Mouse (Mus musculus) inflammation-experienced regulatory T-cells, adult 6 months (primary cell): ENCODE results near the gene Kcnh2. TPM values are rescaled to one million over a fixed set of nuclear protein-coding genes. Genes with fewer than 3 reads are reported as not detected.

Experiments used
- ATAC-seq: one replicate; pipeline ENCODE4 v1.8.0; 2017
- polyA plus RNA-seq, 3 experiments: library from polyadenylated mRNA; unstranded; fragments of 100-300 nt; shearing (Covaris generic); gene quantifications; one replicate each; pipeline ENCODE4 v1.2.1; 2017

Gene Kcnh2
- polyA plus RNA-seq, 3 experiments from 2014 or later = 0.38 to 0.47 TPM; not detected in 1

DNA sequence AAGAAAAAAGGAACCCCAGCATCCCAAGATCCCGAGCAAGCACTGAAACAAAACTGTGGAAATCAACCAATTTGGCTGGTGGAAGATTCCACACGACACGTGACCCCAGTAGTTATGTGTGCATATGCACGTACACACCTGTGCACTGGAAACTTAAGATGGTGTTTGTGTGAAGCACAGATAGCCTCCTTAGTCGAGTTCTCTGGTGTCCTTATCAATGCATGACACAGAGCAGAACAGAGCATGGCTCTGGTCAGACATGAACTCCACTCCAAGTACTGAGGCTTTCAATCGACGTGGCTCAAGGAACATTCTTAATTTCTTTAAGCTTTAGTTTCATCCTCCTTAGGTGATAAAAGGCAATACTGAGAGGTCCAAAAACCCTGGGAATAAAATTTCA, 5.1 kb downstream of the Kcnh2 start:
- no peak for ATAC-seq

DNA sequence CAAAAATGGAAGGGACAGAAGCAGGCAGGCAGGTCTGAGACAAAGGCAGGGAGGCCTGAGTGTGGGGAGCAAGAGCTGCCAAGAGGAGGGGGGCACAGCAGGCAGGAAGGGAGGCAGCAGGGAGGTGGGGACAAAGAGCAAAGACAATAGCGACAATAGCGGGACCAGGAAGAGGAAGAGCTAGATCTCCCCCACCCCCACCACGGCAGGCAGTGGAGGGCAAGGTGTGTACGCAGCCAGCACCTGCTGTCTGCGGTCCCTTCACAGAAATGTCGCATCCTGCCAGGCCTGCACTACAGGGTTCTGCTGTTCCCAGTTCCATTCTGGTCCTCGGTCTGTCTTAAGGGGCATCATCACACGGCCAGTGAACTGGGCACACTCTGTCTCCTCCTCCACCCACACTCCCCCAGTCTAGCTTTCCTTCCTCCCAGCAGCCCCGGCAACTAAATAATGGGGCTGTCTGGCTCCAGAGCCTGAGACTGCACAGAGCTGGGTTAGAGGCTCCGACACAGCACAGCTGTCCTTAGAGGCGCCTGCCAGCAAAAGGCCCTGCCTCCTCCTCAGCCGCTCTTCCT, 6.8 kb downstream of the Kcnh2 start:
- ATAC-seq = peak; percentile 70

DNA sequence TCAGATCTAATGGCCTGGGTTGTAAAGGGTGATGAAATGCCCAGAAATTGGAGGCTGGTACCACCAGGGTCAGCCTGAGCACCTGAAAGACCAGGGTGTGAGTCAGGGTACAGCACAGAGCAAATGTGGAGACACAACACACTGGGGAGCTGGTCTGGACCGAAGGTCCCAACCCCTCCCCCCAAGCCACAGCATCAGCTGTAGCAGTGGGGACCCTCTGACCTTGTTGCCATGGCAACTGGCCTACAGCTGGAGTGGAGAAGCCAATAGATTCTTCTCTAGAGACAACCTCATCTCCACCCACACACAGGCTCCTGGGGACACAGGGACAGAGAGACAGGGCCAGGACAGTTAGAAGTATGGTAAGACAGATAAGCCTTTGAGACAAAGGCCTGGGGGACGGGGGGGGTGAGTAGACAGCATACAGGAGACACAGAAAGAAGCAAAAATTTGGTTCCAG, 7.4 kb downstream of the Kcnh2 start:
- peak; percentile 8 for ATAC-seq

DNA sequence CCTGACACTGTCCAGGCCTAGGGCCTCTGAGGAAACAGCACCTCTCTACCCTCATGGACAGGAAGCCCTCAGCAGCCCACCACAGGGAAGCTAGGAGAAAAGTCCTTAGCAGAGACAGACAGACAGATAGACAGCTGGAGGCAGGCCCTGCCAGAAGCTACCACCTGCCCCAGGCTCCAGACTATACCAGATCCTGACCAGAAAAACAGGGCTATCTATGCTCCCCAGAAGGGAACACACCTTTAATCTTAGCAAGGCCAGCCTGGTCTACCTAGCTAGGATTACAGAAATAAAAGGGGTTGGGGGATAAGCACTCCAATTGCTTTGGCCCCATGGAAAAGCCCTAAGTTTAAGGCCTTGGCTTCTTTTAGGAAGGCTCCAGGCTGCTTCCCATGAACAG, 8.0 kb downstream of the Kcnh2 start:
- no peak for ATAC-seq

DNA sequence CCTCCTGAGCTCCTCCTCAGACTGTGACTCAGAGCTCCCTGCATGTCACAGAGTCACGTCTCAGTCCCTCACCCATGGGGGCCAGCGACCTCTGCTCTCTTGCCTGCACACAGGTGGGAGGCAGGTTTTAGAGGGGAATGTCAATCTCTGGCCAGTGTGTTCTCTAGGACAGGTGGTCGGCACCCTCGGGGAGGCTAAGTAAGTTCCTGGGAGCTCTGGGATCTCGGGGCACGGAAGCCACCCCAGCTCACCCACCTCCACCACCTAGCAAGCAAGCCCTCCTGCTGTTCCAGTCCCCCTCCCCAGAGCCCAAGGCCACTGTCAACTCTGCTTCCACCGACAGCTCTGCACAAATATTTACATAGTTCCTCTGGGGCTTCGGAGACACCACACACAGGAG, 8.4 kb downstream of the Kcnh2 start:
- ATAC-seq = no peak

DNA sequence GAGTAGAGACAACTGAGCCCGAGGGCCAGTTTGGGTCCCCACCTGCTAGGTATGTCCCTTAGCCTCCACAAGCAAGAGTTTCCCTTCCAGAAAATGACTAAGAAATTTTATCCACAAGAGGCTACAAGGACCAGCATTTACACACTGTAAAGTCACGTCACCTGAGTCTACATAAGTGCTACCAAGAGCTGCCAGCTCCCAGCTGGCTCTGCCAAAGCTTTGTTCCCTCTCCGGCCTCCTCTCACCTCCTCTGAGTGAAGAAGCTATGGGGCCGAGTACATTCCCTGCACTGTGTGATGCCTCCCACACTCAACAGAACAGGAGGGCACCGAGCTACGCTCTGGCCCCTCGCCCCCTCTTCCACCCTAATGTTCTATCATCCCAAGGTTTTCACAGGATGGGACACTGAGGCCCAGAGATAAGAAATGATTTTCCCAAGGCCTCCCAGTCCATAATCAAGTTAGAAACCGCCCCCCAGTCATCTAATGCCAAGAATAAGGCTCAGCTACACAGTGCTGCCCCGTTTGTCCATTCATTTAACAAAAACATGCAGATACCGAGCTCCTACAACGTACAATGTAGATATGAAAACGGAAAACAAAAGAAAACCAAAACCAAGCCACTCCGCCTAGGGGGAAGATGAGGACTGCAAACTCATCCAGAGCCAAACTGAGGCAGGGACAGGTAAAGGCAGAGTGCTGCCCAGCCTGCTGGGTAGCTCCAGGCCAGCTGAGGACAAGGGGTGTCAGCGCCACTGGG, 9.0 kb downstream of the Kcnh2 start:
- no peak for ATAC-seq

DNA sequence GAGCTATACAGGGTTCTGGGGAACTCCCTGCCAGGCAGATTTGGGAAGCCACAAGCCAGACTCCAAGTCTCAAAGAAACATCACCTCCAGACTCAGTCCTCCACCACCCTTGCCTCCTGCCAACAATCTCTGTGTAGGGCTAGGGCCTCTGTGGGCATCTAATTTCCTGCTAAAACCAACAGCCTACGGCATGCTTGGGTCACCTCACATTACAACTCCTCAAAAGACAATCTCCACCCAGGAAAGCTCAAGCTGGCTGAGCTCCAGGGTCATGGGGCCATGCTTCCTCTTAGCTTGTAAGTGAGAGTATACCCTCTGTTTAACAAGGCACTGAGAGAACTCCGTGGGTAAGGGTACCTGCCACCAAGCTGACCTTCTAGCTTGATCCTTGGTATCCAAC, 13.6 kb downstream of the Kcnh2 start:
- no peak for ATAC-seq

DNA sequence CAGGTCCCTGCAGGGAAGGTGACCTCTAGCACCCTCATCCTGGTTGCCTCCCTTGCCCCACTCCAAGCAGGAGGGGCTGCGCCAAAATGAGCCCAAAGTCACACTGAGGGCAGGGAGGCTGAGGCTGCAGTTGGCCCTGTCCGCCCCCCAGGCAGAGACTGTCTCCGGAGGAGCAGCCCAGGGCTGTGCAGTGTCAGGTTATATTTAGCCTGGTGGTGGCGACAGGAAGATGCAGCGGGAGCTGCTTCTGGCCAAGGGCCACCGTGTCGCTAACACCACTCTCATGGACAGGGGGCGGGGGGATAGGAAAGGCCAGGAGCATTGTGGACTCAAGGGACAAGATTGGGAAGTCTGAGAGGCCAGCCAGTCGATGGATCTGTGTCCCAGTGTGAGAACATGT, 14.0 kb downstream of the Kcnh2 start:
- ATAC-seq = no peak

DNA sequence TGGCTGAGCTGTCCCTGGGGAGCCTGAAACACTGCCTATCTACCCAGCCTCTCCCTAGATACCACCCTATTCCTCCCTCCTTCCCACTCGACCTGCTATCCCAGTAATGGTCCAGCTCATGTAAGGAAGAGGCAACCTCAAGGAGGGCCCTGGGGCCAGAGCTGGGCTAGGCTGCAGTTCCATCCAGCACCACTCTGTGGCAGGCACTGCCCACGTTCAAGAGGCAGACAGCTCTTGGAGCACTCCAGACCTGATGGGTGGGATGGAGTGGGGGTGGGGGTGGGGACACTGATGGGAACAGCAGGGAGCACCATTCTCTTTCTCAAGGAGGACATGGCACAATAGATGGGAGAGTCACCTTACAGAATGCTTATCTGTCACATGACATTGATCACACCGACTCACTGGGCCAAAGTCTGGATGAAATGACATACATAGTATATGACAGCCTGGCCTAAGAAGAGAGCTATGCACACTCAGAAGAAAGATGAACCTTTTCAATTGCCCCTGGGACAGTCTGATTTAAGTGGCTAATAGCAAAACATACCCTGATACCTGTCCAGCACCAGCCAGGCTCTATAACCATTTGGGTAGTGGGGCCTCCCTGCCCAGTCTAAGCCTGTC, 15.4 kb downstream of the Kcnh2 start:
- ATAC-seq = no peak

DNA sequence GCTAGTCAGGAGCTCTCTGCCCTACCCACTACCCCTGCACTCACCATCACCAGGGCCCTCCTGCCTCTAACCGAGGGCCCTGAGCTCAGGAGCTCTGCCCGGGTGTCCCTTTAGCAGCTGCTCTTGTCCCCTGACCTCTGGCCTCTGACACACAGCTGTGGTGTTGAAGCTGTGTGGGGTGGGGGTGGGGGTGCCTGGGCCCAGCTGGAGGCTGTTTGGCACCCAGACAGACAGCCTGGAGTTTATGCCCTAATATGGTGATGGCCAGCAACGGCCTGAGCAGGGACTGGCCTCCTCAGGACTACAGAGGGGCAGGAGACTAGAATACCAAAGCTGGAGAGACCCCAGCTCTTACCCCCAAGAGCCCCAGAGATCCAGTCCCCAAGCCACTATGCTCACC, 16.7 kb downstream of the Kcnh2 start:
- ATAC-seq = no peak

DNA sequence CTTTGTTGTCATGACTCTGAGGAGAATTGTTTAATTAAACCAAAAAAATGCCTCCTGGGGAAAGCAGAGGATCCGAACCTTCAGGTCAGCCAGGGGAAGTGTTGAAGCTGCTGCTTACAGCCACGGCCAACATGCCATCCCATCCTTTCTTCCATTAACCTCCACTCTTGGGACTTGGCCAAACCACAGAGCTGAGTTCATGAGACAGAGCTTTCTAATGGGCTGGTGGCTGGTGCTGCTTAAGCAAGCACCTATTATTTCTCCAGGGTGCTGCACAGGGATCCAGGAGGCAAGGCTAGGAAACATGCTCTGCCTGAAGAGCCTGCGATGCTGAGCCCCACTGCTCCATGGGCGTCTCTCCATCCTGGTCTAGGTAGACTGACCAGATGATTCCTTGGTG, 19.0 kb downstream of the Kcnh2 start:
- ATAC-seq = no peak

DNA sequence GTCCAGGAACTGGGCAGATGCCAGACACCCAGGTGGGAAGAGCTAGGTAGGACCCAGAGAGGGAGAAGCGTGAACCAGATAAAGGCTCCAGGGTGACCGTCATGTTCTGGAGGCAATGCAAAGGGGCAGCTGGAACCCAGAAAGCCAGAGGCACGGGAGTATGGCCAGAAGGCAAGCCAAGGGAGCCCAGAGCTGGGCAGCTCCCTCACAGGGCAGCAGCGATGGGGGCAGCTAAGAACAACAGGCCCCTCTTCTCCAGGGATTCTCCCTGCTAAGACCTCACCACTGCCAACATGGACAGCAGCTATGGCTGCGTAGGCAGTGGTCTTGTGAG, 21.5 kb downstream of the Kcnh2 start:
- ATAC-seq = no peak

DNA sequence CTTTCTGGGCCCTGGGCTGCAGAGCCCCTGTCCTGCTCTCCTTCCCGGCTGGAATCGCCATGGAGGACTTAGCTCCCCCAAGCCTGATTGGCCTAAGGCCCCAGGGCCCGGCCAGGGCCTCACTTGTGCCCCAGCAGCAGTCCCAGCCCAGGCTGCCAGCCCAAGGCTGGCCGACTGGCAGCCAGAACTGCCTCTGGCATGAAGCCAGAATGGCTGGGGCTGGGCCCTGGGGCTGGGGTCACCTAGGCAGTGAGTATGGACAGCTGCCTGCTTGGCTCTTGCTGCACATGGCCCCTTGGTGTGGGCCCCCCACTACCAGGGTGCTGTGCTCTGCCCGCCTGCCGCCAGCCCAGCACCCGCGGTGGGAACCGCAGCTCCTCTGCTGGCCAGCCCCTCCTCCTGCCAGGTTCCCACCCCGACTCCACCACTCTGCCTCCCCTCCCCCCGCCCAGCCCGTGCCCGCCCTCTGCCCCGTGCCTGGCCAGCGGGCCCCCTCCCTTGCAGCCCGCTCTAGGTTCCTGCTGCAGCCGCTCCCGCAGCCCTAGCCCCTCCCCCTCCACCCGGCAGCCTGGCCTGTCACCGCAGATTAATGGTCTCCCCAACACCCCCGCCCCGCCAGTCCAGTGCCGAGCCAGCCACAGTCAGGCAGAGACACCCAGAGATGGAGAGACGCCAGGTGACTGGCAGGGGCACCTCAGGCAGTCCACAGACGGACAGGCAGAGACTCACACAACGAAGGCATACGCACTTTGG, 22.0 kb downstream of the Kcnh2 start:
- ATAC-seq = no peak

DNA sequence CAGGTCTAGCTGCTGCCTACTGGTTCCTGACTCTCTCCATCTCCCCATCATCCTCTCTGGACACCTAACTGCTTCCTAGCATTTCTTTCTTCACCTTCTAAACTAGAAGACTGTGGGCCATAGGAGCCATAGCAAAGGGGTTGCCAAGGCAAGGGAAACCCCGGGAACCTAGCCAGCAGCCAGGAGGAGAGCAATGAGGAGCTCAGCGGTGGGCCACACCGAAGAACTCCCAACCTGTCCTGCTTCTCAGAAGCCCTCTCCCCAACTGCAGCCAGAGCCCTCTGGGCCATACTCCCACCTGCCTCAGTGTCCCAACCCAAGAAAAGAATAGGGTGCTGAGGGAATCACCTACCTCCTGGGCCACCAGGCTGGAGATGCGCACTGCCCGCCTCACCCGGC, 22.6 kb downstream of the Kcnh2 start:
- ATAC-seq = no peak

DNA sequence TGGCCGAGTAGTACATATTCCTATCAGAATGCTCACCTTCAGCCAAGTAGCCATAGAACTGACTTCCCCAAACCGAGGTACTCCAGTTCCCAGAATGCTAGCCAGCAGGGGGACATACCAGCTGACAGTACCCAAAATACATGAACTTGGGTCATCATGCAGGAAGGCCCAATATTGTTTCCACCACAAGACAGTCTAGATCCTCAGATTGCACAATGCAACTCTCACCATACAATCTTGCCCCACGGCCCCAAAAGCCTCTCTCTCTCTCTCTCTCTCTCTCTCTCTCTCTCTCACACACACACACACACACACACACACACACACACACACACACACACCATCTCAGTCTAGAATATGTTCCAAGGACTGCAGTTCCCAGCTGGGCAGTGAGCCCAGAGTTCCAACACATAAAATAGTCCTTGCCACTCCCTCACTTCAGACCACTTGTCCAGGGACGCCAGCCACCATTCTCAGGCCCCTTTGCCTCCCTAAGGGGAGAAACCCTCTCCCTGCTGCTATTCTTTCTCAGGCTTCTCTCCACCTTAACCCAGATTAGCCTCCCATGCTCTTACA, 24.5 kb downstream of the Kcnh2 start:
- ATAC-seq = no peak

DNA sequence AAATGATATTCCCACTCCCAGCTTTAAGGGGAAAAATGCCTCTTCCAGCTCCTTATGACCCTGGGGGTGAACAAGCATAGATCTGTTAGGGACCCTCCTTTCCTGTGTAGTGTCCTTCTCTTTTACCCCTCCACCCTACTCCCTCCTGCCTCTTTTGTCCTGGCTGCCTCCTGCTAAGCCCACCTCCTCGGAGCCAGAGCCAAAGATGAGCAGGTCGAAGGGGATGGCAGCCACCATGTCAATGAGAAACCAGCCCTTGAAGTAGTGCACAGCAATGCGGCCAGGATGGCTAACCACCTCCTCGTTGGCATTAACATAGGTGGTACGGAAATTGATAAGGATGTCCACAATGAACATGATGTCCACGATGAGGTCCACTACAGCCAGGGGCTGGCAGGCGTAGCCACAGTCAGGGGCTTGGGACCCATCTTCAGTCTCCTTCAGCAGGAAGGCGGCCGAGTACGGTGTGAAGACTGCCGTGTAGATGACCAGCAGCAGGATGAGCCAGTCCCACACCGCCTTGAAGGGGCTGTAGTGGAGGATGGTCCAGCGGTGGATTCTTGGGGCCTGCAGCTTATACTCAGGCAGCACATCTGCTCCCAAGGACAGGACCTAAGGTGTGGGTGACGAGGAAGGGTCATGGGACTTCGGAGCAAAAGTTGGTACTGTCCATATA, 25.1 kb downstream of the Kcnh2 start:
- no peak for ATAC-seq

DNA sequence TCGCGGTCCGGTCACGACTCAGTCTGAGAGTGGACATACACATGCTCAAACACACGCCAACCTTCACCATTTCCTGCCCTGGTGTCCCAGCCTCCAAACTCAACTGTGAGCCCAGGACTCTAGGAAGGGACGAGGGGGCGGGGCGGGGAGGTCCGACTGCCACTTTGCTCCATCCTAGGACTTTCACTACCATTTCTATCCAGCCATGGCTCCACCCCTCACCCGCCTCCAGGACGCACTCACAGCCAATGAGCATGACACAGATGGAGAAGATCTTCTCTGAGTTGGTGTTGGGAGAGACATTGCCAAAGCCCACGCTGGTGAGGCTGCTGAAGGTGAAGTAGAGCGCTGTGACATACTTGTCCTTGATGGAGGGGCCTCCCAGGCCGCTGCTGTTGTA, 26.2 kb downstream of the Kcnh2 start:
- no peak for ATAC-seq

DNA sequence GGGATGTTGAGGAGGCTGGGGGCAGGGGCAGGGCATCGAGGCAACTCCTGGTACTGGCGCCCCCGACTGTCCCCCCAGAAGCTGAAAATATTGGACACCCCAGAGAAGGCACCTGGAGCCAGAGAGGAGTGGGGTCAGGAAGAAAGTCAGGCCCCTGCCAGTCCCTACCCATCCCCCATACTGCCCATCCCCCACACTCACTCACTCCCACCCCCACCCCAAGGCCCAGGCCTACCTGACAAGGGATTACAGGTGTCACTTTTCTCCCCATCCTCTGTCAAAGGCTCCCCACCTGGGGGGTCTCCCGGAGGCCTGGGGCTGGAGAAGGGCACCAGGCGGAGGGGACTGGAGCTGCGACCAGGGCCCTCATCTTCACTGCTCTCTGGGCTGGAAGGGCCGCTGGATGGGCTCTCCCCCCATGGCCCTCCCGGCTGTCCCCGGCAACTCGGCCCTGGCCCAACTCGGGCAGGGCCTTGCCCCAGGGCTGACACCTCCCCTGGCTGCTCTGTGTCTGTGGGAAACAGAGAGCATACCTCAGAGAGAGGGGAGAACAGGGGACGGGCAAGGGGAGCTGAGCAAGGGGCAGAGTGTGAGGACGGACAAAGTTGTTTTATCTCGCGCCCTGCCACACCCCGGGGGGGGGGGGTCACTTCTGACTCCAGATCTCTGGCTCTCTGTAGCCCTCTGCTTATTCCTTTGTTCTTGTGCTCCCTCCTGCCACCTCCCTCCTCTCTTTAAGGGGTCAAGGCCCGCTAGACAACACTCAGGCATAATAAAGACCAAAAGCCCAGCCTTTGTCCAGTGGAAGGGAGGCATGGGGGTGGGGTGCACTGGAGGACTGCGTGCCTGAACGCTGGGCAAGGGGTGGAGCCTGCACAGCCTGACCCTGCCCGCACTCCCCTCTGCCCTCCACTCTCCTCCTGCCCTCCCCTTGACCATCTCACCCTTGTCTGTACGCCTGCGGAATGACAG, 29.4 kb downstream of the Kcnh2 start:
- ATAC-seq = no peak

DNA sequence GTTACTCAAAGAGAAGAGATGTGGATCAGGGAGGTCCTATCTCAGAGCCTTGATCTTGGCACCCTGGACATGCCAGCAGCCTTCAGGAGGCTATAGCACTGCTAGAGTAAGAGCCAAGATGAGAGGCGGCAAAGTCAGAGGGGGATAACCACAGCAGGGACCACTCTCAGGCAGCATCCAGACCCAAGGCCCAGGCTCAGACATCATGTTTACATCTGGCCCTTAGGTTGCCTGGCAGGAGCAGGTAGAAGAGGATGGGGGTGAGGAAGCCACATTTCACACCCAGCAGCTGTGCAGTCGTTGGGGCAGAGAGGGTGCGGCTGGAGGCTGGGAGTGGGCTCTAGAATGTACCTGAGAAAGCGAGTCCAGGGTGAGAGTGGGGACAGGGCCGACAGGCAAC, 30.5 kb downstream of the Kcnh2 start:
- ATAC-seq = no peak

DNA sequence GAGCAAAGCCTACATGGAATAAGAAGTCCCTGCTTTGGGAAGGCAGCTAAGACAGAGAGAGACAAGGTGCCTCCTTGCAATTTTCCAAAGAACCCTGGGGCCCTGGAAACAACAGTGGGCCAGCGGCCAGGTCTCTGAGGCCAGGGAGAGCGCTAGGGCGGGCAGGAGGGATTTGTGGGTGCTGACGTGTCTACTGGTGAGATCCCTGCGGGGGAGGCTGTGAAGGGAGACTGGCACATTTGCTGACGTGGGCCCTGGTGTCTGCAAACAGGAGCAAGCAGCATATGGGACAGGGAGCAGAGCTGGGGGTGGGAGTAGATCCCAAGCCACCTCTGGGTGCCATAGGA, 31.0 kb downstream of the Kcnh2 start:
- ATAC-seq = no peak

DNA sequence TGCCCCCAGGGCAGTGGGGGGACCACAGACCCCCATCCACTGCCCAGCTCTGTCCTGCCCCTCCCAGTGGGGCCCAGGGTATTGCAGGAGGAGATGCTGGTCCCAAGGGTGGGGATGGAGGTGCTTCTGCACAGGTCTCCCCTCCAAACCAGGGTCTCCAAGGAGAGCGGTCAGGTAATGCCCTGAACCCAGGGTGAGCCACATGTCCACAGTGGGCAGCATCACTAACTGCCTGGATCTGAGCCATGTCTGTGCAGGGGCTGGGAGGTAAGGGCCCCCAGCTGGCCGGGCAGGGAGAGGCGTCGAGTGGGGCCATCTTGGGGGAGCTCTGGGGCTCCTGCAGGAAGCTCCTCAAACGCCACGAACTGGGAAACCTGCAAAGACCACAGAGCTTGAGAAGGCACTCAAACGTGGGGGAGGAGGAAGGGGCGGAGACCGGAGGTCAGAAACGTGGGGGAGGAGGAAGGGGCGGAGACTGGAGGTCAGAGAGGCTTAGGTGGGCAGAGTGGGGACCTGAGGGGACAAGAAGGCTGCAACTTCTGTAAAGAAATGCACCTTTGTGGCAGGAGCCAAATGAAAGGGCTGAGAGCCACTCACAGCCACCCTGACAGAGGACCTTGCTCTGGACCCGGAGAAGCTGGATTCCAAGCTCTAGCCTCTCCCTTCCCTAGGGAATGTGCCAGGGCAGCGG, 31.5 kb downstream of the Kcnh2 start:
- ATAC-seq = no peak
